Mouse (Mus musculus): ENCODE data around the gene Gng10. TPM values are rescaled to one million over a fixed set of nuclear protein-coding genes. Genes with fewer than 3 reads are reported as not detected.

The Gng10 gene
- polyA plus RNA-seq, 1 experiment from 2014 or later, result 20.0 TPM

DNA sequence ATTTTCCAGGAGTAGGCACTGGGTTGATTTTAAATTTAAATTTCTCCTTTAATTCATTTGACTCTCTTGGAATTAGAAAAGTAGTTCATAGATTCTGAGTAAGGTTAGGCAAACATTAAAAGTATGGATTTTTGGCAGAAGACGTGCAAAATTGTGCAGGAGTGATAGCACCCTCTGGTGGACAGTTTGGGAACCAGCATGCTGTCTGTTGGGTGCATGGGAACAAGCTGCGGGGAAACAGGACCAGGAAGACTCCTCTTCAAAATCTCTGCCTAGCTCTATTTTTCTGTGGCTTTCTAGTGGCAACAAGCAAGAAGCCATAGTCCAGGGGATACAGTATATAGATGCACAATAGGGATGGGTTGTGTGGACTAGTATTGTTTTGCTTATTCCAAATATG, 35.2 kb upstream of the Gng10 start:
- H3K4me3 ChIP-seq (replicated peaks), result no peak overlapping the region
- H3K4me2 ChIP-seq, result no peak overlapping the region
- peaks cover 38% of the 10 kb centered on the region for H3K4me1 ChIP-seq (replicated peaks)
- H3K9ac ChIP-seq, result no peak overlapping the region
- H3K36me3 ChIP-seq (replicated peaks), result no peaks in the 10 kb centered on the region
- H3K27me3 ChIP-seq, result no peaks in the 10 kb centered on the region
- ATAC-seq (ENCODE audit: insufficient read depth), result no peak
- no peak overlapping the region for H3K27ac ChIP-seq (replicated peaks)
- WGBS (ENCODE audit: insufficient replicate concordance), result under 1% methylated on average over 2 of the region's 2 CpGs
- H3K9me3 ChIP-seq (replicated peaks), result no peaks in the 10 kb centered on the region

DNA sequence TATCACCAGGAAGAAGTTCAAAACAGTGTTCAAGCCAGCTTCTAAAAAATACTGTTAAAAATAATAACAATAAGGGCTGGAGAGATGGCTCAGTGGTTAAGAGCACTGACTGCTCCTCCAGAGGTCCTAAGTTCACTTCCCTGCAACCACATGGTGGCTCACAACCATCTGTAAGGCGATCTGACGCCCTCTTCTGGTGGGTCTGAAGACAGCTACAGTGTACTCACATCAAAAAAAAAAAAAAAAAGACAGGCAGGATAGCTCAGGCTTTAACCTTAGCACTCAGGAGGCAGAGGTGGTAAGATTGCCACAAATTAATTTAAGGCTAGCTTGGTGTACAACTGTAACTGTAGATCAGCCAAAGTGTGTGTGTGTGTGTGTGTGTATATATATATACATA, 34.3 kb upstream of the Gng10 start:
- Histone ChIP-seq H3K4me1 (replicated peaks) (peaks cover 39% of the 10 kb centered on the region), H3K27ac (replicated peaks) (no peak overlapping the region), H3K36me3 (replicated peaks) (no peaks in the 10 kb centered on the region), H3K27me3 (no peaks in the 10 kb centered on the region), H3K9ac (no peak overlapping the region), H3K4me3 (replicated peaks) (no peak overlapping the region), H3K4me2 (no peak overlapping the region), H3K9me3 (replicated peaks) (no peaks in the 10 kb centered on the region)
- no peak for ATAC-seq (ENCODE audit: insufficient read depth)
- 2% methylated on average over 2 of the region's 2 CpGs for WGBS (ENCODE audit: insufficient replicate concordance)

DNA sequence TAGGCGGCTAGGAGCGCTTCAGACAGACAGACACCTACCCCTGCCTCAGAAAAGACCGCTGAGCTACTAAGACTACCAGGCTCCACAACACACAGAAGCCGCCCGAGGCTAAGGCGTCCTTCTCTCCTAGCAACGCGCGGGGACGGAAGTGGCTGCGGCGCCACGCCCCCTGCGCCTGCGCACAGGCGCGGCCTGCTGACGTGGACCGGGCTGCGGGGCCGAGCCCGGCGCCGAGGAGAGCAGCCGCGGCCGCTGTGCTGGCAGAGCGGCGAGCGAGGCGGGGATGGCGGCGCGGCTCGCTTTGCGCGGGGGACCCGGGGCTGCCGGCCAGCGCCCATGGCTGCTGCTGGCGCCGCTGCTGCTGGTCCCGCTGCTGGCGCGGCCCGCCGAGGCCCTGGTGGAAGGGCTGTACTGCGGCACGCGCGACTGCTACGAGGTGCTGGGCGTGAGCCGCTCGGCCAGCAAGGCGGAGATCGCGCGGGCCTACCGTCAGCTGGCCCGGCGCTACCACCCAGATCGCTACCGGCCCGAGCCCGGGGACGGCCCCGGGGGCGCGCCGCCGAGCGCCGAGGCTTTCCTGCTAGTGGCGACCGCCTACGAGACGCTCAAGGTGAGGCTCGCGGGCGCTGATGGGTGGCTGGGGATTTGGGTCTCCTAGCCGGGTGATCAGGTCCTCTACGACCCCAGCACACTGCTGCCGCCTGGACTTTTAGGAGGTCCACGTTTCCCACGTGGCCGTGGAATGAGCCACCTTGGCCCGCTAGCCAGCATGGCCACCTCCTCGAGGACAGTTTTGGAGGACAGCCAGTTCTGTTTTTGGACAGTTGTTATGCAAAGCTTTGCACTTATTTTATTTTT, 31.7 kb upstream of the Gng10 start, which contains the start of gene Gm20503:
TSS of gene Gm20503 (plus strand) at position 263 of the 858 bp plus-strand sequence.
- peak within 1 kb of the TSS; percentile 89 for H3K27ac ChIP-seq (replicated peaks)
- peak within 1 kb of the TSS; percentile 87 for H3K9ac ChIP-seq
- H3K4me1 ChIP-seq (replicated peaks), result peaks cover 54% of the 10 kb centered on the region
- H3K4me2 ChIP-seq, result peak within 1 kb of the TSS; percentile 98
- under 1% methylated on average over 89 of the region's 89 CpGs for WGBS (ENCODE audit: insufficient replicate concordance)
- no peaks in the 10 kb centered on the region for H3K9me3 ChIP-seq (replicated peaks)
- ATAC-seq (ENCODE audit: insufficient read depth), result peak; percentile 98
- H3K27me3 ChIP-seq, result no peaks in the 10 kb centered on the region
- H3K36me3 ChIP-seq (replicated peaks), result no peaks in the 10 kb centered on the region
- H3K4me3 ChIP-seq (replicated peaks), result peak within 1 kb of the TSS; percentile 92

DNA sequence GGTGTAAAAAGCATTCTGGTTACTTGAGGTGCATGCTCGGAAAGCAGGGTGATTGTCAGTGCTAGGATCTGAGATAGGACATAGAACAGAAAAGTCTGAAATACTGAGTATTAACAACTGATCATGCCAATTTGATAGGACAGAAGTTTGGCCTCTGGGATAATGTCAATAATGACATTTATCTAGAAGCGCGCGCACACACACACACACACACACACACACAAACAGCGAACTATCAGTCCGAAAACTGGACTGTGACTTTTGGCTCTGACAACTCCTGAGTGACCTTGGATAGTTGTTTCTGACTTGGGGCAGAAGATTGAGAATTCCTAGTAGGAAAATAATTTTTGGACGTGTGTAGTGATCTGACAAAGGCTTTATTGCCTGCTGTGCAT, 31.1 kb upstream of the Gng10 start:
- Histone ChIP-seq H3K36me3 (replicated peaks) (no peaks in the 10 kb centered on the region), H3K4me3 (replicated peaks) (peak overlapping the region; percentile 92), H3K4me1 (replicated peaks) (peaks cover 56% of the 10 kb centered on the region), H3K4me2 (peak overlapping the region; percentile 98), H3K9me3 (replicated peaks) (no peaks in the 10 kb centered on the region), H3K9ac (peak overlapping the region; percentile 87), H3K27ac (replicated peaks) (peak overlapping the region; percentile 89; the same call in 1 of the 2 replicates), H3K27me3 (no peaks in the 10 kb centered on the region)
- no peak for ATAC-seq (ENCODE audit: insufficient read depth)
- 11% methylated on average over 7 of the region's 7 CpGs for WGBS (ENCODE audit: insufficient replicate concordance)

DNA sequence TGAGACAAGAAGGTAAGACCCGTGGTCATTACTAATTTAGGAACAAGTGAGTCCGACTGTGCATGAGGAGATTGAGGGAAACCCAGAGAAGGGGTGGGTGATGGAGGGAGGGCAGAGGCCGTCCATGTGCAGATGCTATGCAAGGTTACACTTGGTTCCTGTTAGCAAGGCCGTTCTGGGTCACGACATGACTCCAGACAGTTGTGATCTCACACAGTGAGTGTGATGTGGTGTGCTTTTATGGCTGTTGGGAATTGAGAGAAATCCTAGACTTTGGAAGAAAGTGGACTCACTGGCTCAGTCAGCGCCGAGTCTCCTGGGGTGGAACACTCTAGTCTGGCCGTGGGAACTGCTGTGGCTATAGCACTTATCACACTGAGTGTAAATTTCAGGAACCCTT, 28.7 kb upstream of the Gng10 start:
- 50% methylated on average over 8 of the region's 8 CpGs for WGBS (ENCODE audit: insufficient replicate concordance)
- Histone ChIP-seq H3K9me3 (replicated peaks) (no peaks in the 10 kb centered on the region), H3K4me3 (replicated peaks) (no peak overlapping the region), H3K4me1 (replicated peaks) (peaks cover 71% of the 10 kb centered on the region), H3K9ac (no peak overlapping the region), H3K4me2 (no peak overlapping the region), H3K27me3 (no peaks in the 10 kb centered on the region), H3K27ac (replicated peaks) (no peak overlapping the region), H3K36me3 (replicated peaks) (no peaks in the 10 kb centered on the region)
- ATAC-seq (ENCODE audit: insufficient read depth), result no peak

DNA sequence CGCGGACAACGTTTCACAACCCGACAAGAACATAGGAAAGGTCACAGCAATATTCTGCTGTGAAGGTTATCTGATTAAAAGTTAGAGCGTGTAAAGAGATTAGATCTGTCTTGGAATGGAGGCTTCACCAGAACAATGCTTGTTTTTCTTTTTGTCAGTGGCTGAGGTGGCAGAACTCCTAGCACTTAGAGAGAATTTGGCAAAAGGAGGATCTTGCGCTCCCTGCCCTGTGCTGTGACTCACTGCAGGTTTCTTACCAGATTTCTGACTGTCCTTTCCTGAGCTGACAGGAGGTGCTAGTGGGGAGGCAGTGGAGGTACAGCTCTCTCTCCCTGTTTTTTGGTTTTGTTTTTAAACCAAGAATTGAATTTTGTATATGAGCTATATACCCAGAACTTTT, 27.9 kb upstream of the Gng10 start:
- no peak overlapping the region for H3K9ac ChIP-seq
- no peak overlapping the region for H3K4me2 ChIP-seq
- no peaks in the 10 kb centered on the region for H3K36me3 ChIP-seq (replicated peaks)
- WGBS (ENCODE audit: insufficient replicate concordance), result 71% methylated on average over 6 of the region's 6 CpGs
- H3K4me1 ChIP-seq (replicated peaks), result peaks cover 77% of the 10 kb centered on the region
- ATAC-seq (ENCODE audit: insufficient read depth), result no peak
- H3K4me3 ChIP-seq (replicated peaks), result no peak overlapping the region
- H3K9me3 ChIP-seq (replicated peaks), result no peaks in the 10 kb centered on the region
- H3K27me3 ChIP-seq, result no peaks in the 10 kb centered on the region
- no peak overlapping the region for H3K27ac ChIP-seq (replicated peaks)

GRCm38 (mm10) chr4:59007974-59008373, 26.9 kb upstream of the Gng10 start:
- H3K27me3 ChIP-seq, result no peaks in the 10 kb centered on the region
- peaks cover 71% of the 10 kb centered on the region for H3K4me1 ChIP-seq (replicated peaks)
- no peak overlapping the region for H3K4me2 ChIP-seq
- no peaks in the 10 kb centered on the region for H3K9me3 ChIP-seq (replicated peaks)
- H3K27ac ChIP-seq (replicated peaks), result no peak overlapping the region
- H3K36me3 ChIP-seq (replicated peaks), result no peaks in the 10 kb centered on the region
- WGBS (ENCODE audit: insufficient replicate concordance), result 72% methylated on average over 5 of the region's 5 CpGs
- no peak for ATAC-seq (ENCODE audit: insufficient read depth)
- no peak overlapping the region for H3K4me3 ChIP-seq (replicated peaks)
- no peak overlapping the region for H3K9ac ChIP-seq

- no peak for ATAC-seq (ENCODE audit: insufficient read depth)
- H3K27ac ChIP-seq (replicated peaks), result peak overlapping the region; percentile 53; the same call in 1 of the 2 replicates
- H3K4me2 ChIP-seq, result no peak overlapping the region; the same call in 1 of the 2 replicates
- no peak overlapping the region for H3K9ac ChIP-seq
- no peaks in the 10 kb centered on the region for H3K27me3 ChIP-seq
- H3K9me3 ChIP-seq (replicated peaks), result no peaks in the 10 kb centered on the region
- no peaks in the 10 kb centered on the region for H3K36me3 ChIP-seq (replicated peaks)
- no peak overlapping the region for H3K4me3 ChIP-seq (replicated peaks)
- peaks cover 62% of the 10 kb centered on the region for H3K4me1 ChIP-seq (replicated peaks)
- 37% methylated on average over 7 of the region's 7 CpGs for WGBS (ENCODE audit: insufficient replicate concordance)
These were observed 25.7 kb upstream of the Gng10 start for GRCm38 (mm10) chr4:59009186-59009585.

DNA sequence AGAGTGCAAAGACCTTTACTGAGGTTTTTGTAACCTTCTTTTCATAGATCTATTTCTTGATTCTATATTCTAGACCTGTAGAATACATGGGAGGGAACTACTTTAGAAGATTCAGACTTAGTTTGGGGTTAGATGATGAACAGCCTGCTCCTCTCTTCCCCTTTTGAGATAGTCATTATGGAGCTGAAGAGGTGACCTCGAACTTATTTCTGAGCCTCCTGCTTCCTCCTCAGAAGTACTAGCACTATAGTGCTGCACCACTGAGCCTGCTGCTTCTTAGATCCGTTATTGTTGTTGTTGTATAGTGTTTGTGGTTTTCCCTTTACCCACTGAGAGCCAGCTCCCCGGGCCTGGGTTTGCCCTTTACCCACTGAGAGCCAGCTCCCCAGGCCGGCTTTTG, 25.2 kb upstream of the Gng10 start:
- Histone ChIP-seq H3K4me2 (no peak overlapping the region), H3K36me3 (replicated peaks) (no peaks in the 10 kb centered on the region), H3K27ac (replicated peaks) (peak overlapping the region; percentile 53; the same call in 1 of the 2 replicates), H3K4me3 (replicated peaks) (no peak overlapping the region), H3K9me3 (replicated peaks) (no peaks in the 10 kb centered on the region), H3K4me1 (replicated peaks) (peaks cover 57% of the 10 kb centered on the region), H3K27me3 (no peaks in the 10 kb centered on the region), H3K9ac (no peak overlapping the region)
- ATAC-seq (ENCODE audit: insufficient read depth), result no peak
- WGBS (ENCODE audit: insufficient replicate concordance), result 16% methylated on average over 4 of the region's 4 CpGs

GRCm38 (mm10) chr4:59011446-59011845, 23.4 kb upstream of the Gng10 start:
- H3K4me2 ChIP-seq, result no peak overlapping the region
- no peaks in the 10 kb centered on the region for H3K9me3 ChIP-seq (replicated peaks)
- H3K4me3 ChIP-seq (replicated peaks), result no peak overlapping the region
- peaks cover 41% of the 10 kb centered on the region for H3K4me1 ChIP-seq (replicated peaks)
- H3K27me3 ChIP-seq, result no peaks in the 10 kb centered on the region
- no peak overlapping the region for H3K9ac ChIP-seq
- no peaks in the 10 kb centered on the region for H3K36me3 ChIP-seq (replicated peaks)
- WGBS (ENCODE audit: insufficient replicate concordance), result 42% methylated on average over 3 of the region's 3 CpGs
- ATAC-seq (ENCODE audit: insufficient read depth), result no peak
- H3K27ac ChIP-seq (replicated peaks), result no peak overlapping the region

DNA sequence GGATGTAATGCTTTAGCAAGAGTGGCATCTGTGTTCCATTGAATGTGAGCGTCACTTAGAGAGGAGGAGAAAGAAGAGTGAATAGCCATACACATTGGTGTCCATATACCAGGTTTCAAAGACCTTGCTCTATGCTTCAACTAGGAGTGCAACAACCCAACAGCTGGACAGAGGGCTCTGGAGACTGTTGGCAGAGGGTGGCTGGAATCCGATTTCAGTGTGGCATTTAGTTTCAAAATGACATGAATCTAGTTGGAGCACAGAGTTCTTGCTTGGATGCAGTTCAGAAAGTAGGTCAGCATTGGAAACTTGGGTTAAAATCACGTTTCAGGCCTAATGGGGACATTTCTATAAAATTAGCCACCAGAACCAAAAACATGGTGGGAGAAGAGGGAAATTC, 19.7 kb upstream of the Gng10 start:
- no peak overlapping the region for H3K27ac ChIP-seq (replicated peaks)
- H3K36me3 ChIP-seq (replicated peaks), result peaks cover 19% of the 10 kb centered on the region
- 71% methylated on average over 3 of the region's 3 CpGs for WGBS (ENCODE audit: insufficient replicate concordance)
- peaks cover 22% of the 10 kb centered on the region for H3K4me1 ChIP-seq (replicated peaks)
- no peaks in the 10 kb centered on the region for H3K27me3 ChIP-seq
- no peak overlapping the region for H3K9ac ChIP-seq
- no peak for ATAC-seq (ENCODE audit: insufficient read depth)
- no peak overlapping the region for H3K4me3 ChIP-seq (replicated peaks)
- H3K4me2 ChIP-seq, result no peak overlapping the region
- H3K9me3 ChIP-seq (replicated peaks), result no peaks in the 10 kb centered on the region

Data from liver, embryonic 15.5 days (tissue).